Mouse (Mus musculus) C2C12 (cell line): ENCODE measurements at regions not wholly inside any gene's neighbourhood (a gene's known extent, or its start where the extent isn't known, plus 50 kb on each side); places are given as distances from the start of the nearest gene placed in this dataset.

Experiments
- CEBPB ChIP-seq: IDR thresholded peaks from one replicate; pipeline ENCODE4 v1.6.1; 2011; ENCODE audit warnings: low read depth, mild to moderate bottlenecking, control low read depth, moderate library complexity
- CTCF ChIP-seq: IDR thresholded peaks from one replicate; pipeline ENCODE4 v1.5.1; 2011; ENCODE audit not compliant: control insufficient read depth, insufficient read depth, insufficient read length

DNA sequence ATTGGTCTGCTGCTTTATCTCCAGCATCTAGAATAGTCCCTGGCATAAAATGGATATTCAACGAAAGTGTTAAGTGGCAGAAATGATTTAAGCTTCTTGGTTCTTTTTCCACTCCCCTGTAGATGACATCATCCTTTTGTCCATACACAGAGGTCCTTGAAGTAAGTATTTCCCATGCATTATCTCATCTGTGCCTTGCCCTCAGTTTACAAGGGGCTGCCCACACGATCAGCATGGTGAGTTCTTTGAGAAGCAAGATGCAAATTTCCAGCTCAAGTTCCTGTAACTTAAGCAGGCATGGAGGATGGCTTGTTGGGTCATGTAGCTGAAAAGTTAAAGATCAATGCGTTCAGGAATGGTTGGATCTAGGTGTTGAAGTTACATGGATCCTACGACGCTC, 265.5 kb downstream of the Tox3 start:
- no peak for TF ChIP-seq CTCF
- TF ChIP-seq CEBPB: no peak
